Mouse (Mus musculus): ENCODE data around the gene Klrg2. TPM values are rescaled to one million over a fixed set of nuclear protein-coding genes. Genes with fewer than 3 reads are reported as not detected.

Klrg2 gene
- polyA plus RNA-seq, 1 experiment from 2014 or later: 0.24 TPM

GRCm38 (mm10) chr6:38662714-38663615, 25.9 kb upstream of the Klrg2 start, which contains the start of gene Clec2l:
Clec2l (plus strand) TSS chr6:38663069.
- peak; percentile 82 for ATAC-seq (ENCODE audit: low FRiP score, low TSS enrichment)

GRCm38 (mm10) chr6:38661626-38662025, 24.6 kb upstream of the Klrg2 start:
- Histone ChIP-seq H3K27ac (ENCODE audit: low read depth, low read length) (no peak overlapping the region), H3K36me3 (ENCODE audit: control insufficient read depth, insufficient read depth, low read length) (no peaks in the 10 kb centered on the region), H3K4me3 (ENCODE audit: low read length) (no peak overlapping the region), H3K4me1 (ENCODE audit: control insufficient read depth, insufficient read depth, low read length) (0 out of 2 replicates have a peak, but pooled peaks cover 3% of the 10 kb centered on the region), H3K4me2 (replicated peaks; ENCODE audit: low read depth, low read length) (no peak overlapping the region), H3K9ac (ENCODE audit: low read depth, low read length) (no peak overlapping the region), H3K9me3 (ENCODE audit: control insufficient read depth, low read length) (no peaks in the 10 kb centered on the region), H3K27me3 (ENCODE audit: control insufficient read depth, insufficient read depth, low read length) (peaks cover 21% of the 10 kb centered on the region)
- no peak for ATAC-seq (ENCODE audit: low FRiP score, low TSS enrichment)
- 72% methylated on average over 4 of the region's 4 CpGs for WGBS

More at GRCm38 (mm10) chr6:38662714-38663615, 25.9 kb upstream of the Klrg2 start, which contains the start of gene Clec2l:
- Histone ChIP-seq H3K9ac (ENCODE audit: low read depth, low read length) (peak within 1 kb of the TSS; percentile 58), H3K27ac (ENCODE audit: low read depth, low read length) (no peak within 1 kb of the TSS), H3K36me3 (ENCODE audit: control insufficient read depth, insufficient read depth, low read length) (no peaks in the 10 kb centered on the region), H3K4me1 (ENCODE audit: control insufficient read depth, insufficient read depth, low read length) (0 out of 2 replicates have a peak, but pooled peaks cover 3% of the 10 kb centered on the region), H3K4me3 (ENCODE audit: low read length) (peak within 1 kb of the TSS; percentile 55), H3K27me3 (ENCODE audit: control insufficient read depth, insufficient read depth, low read length) (peaks cover 21% of the 10 kb centered on the region), H3K9me3 (ENCODE audit: control insufficient read depth, low read length) (no peaks in the 10 kb centered on the region), H3K4me2 (replicated peaks; ENCODE audit: low read depth, low read length) (peak within 1 kb of the TSS; percentile 93)
- WGBS: under 1% methylated on average over 60 of the region's 84 CpGs

- Histone ChIP-seq H3K4me2 (replicated peaks; ENCODE audit: low read depth, low read length) (no peak overlapping the region), H3K27me3 (ENCODE audit: control insufficient read depth, insufficient read depth, low read length) (no peaks in the 10 kb centered on the region), H3K9ac (ENCODE audit: low read depth, low read length) (no peak overlapping the region), H3K36me3 (ENCODE audit: control insufficient read depth, insufficient read depth, low read length) (no peaks in the 10 kb centered on the region), H3K4me3 (ENCODE audit: low read length) (no peak overlapping the region), H3K27ac (ENCODE audit: low read depth, low read length) (no peak overlapping the region), H3K9me3 (ENCODE audit: control insufficient read depth, low read length) (no peaks in the 10 kb centered on the region), H3K4me1 (ENCODE audit: control insufficient read depth, insufficient read depth, low read length) (no peaks in the 10 kb centered on the region)
- peak; percentile 55; the same call in 1 of the 2 replicates for ATAC-seq (ENCODE audit: low FRiP score, low TSS enrichment)
- 43% methylated on average over 14 of the region's 14 CpGs for WGBS
Measured at GRCm38 (mm10) chr6:38650263-38650937, 13.4 kb upstream of the Klrg2 start.

GRCm38 (mm10) chr6:38649545-38649944, 12.5 kb upstream of the Klrg2 start:
- no peak overlapping the region for H3K4me3 ChIP-seq (ENCODE audit: low read length)
- no peak overlapping the region for H3K9ac ChIP-seq (ENCODE audit: low read depth, low read length)
- 79% methylated on average over 3 of the region's 3 CpGs for WGBS
- H3K27me3 ChIP-seq (ENCODE audit: control insufficient read depth, insufficient read depth, low read length): no peaks in the 10 kb centered on the region
- no peaks in the 10 kb centered on the region for H3K9me3 ChIP-seq (ENCODE audit: control insufficient read depth, low read length)
- no peaks in the 10 kb centered on the region for H3K36me3 ChIP-seq (ENCODE audit: control insufficient read depth, insufficient read depth, low read length)
- H3K4me2 ChIP-seq (replicated peaks; ENCODE audit: low read depth, low read length): no peak overlapping the region
- ATAC-seq (ENCODE audit: low FRiP score, low TSS enrichment): no peak
- H3K4me1 ChIP-seq (ENCODE audit: control insufficient read depth, insufficient read depth, low read length): no peaks in the 10 kb centered on the region
- H3K27ac ChIP-seq (ENCODE audit: low read depth, low read length): no peak overlapping the region

- Histone ChIP-seq H3K27me3 (ENCODE audit: control insufficient read depth, insufficient read depth, low read length) (peaks cover 39% of the 10 kb centered on the region), H3K36me3 (ENCODE audit: control insufficient read depth, insufficient read depth, low read length) (no peaks in the 10 kb centered on the region), H3K27ac (ENCODE audit: low read depth, low read length) (no peak overlapping the region), H3K9ac (ENCODE audit: low read depth, low read length) (no peak overlapping the region), H3K4me2 (replicated peaks; ENCODE audit: low read depth, low read length) (no peak overlapping the region), H3K4me1 (ENCODE audit: control insufficient read depth, insufficient read depth, low read length) (no peaks in the 10 kb centered on the region), H3K9me3 (ENCODE audit: control insufficient read depth, low read length) (no peaks in the 10 kb centered on the region), H3K4me3 (ENCODE audit: low read length) (no peak overlapping the region)
- ATAC-seq (ENCODE audit: low FRiP score, low TSS enrichment): no peak
- WGBS: 84% methylated on average over 3 of the region's 3 CpGs
Measured at GRCm38 (mm10) chr6:38643039-38643438, 6.0 kb upstream of the Klrg2 start.

- H3K4me2 ChIP-seq (replicated peaks; ENCODE audit: low read depth, low read length): no peak overlapping the region
- no peak for ATAC-seq (ENCODE audit: low FRiP score, low TSS enrichment)
- peaks cover 43% of the 10 kb centered on the region for H3K27me3 ChIP-seq (ENCODE audit: control insufficient read depth, insufficient read depth, low read length)
- H3K4me3 ChIP-seq (ENCODE audit: low read length): no peak overlapping the region
- H3K9ac ChIP-seq (ENCODE audit: low read depth, low read length): no peak overlapping the region
- no peaks in the 10 kb centered on the region for H3K9me3 ChIP-seq (ENCODE audit: control insufficient read depth, low read length)
- no peak overlapping the region for H3K27ac ChIP-seq (ENCODE audit: low read depth, low read length)
- no peaks in the 10 kb centered on the region for H3K36me3 ChIP-seq (ENCODE audit: control insufficient read depth, insufficient read depth, low read length)
- 53% methylated on average over 5 of the region's 5 CpGs for whole genome bisulfite sequencing
- H3K4me1 ChIP-seq (ENCODE audit: control insufficient read depth, insufficient read depth, low read length): no peaks in the 10 kb centered on the region
Measured at GRCm38 (mm10) chr6:38642593-38642992, 5.6 kb upstream of the Klrg2 start.

GRCm38 (mm10) chr6:38641645-38642044, 4.6 kb upstream of the Klrg2 start:
- WGBS: 49% methylated on average over 5 of the region's 5 CpGs
- no peaks in the 10 kb centered on the region; the same call in 1 of the 2 replicates for H3K4me1 ChIP-seq (ENCODE audit: control insufficient read depth, insufficient read depth, low read length)
- H3K36me3 ChIP-seq (ENCODE audit: control insufficient read depth, insufficient read depth, low read length): no peaks in the 10 kb centered on the region
- no peak overlapping the region for H3K9ac ChIP-seq (ENCODE audit: low read depth, low read length)
- no peak for ATAC-seq (ENCODE audit: low FRiP score, low TSS enrichment)
- no peaks in the 10 kb centered on the region for H3K9me3 ChIP-seq (ENCODE audit: control insufficient read depth, low read length)
- no peak overlapping the region for H3K4me3 ChIP-seq (ENCODE audit: low read length)
- H3K27ac ChIP-seq (ENCODE audit: low read depth, low read length): no peak overlapping the region
- peaks cover 48% of the 10 kb centered on the region for H3K27me3 ChIP-seq (ENCODE audit: control insufficient read depth, insufficient read depth, low read length)
- H3K4me2 ChIP-seq (replicated peaks; ENCODE audit: low read depth, low read length): no peak overlapping the region

GRCm38 (mm10) chr6:38641228-38641627, 4.2 kb upstream of the Klrg2 start:
- Histone ChIP-seq H3K9me3 (ENCODE audit: control insufficient read depth, low read length) (no peaks in the 10 kb centered on the region), H3K27me3 (ENCODE audit: control insufficient read depth, insufficient read depth, low read length) (peaks cover 49% of the 10 kb centered on the region), H3K4me2 (replicated peaks; ENCODE audit: low read depth, low read length) (no peak overlapping the region), H3K27ac (ENCODE audit: low read depth, low read length) (no peak overlapping the region), H3K36me3 (ENCODE audit: control insufficient read depth, insufficient read depth, low read length) (no peaks in the 10 kb centered on the region), H3K4me1 (ENCODE audit: control insufficient read depth, insufficient read depth, low read length) (no peaks in the 10 kb centered on the region; the same call in 1 of the 2 replicates), H3K9ac (ENCODE audit: low read depth, low read length) (no peak overlapping the region), H3K4me3 (ENCODE audit: low read length) (no peak overlapping the region)
- WGBS: 71% methylated on average over 5 of the region's 5 CpGs
- ATAC-seq (ENCODE audit: low FRiP score, low TSS enrichment): no peak

- Histone ChIP-seq H3K36me3 (ENCODE audit: control insufficient read depth, insufficient read depth, low read length) (no peaks in the 10 kb centered on the region), H3K4me1 (ENCODE audit: control insufficient read depth, insufficient read depth, low read length) (peaks cover 5% of the 10 kb centered on the region; the same call in 1 of the 2 replicates), H3K27ac (ENCODE audit: low read depth, low read length) (no peak overlapping the region), H3K9me3 (ENCODE audit: control insufficient read depth, low read length) (no peaks in the 10 kb centered on the region), H3K9ac (ENCODE audit: low read depth, low read length) (no peak overlapping the region), H3K4me2 (replicated peaks; ENCODE audit: low read depth, low read length) (no peak overlapping the region), H3K4me3 (ENCODE audit: low read length) (no peak overlapping the region), H3K27me3 (ENCODE audit: control insufficient read depth, insufficient read depth, low read length) (peaks cover 58% of the 10 kb centered on the region)
- ATAC-seq (ENCODE audit: low FRiP score, low TSS enrichment): no peak
- 76% methylated on average over 11 of the region's 11 CpGs for WGBS
Measured at GRCm38 (mm10) chr6:38640401-38640800, 3.4 kb upstream of the Klrg2 start.

All from kidney, embryonic 14.5 days (tissue).